Mouse (Mus musculus): Measurements from ENCODE around the gene Kazald1. TPM values are rescaled to one million over a fixed set of nuclear protein-coding genes. Genes with fewer than 3 reads are reported as not detected.
"Not testable (repeated sequence)": the region's sequence is repeated elsewhere in the genome, so short reads cannot be mapped to it uniquely, and the experiment has no call there.

The Kazald1 gene
- polyA plus RNA-seq, 1 experiment from 2014 or later, result 0.35 TPM

DNA sequence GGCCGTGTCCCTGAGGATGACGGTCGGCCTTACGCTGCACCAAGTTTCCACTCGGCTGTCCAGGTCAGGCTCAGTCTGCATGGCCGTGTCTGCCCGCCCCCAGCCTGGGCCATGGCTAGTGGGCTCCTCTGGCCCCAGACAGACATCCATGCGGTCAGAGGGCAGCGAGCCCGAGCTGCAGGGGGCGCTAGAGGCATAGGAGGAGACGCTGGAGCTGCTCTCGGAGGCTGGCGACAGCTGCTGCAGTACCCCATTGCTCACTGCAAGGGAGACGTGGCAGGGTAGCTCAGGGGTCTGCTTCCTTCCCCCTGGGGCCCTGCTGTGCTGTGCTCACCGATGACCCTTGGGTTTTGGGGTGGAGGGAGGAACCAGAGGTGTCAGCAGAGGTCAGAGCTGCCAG is 38.2 kb upstream of the Kazald1 start:
- Histone ChIP-seq H3K9ac (no peak overlapping the region), H3K27ac (no peak overlapping the region), H3K27me3 (replicated peaks) (peaks cover 60% of the 10 kb centered on the region), H3K4me3 (no peak overlapping the region), H3K9me3 (replicated peaks) (no peaks in the 10 kb centered on the region), H3K4me1 (peaks cover 5% of the 10 kb centered on the region; the same call in 1 of the 2 replicates), H3K4me2 (no peak overlapping the region), H3K36me3 (no peaks in the 10 kb centered on the region)
- peak; percentile 46 for ATAC-seq
- 26% methylated on average over 16 of the region's 16 CpGs for WGBS (ENCODE audit: insufficient replicate concordance)

DNA sequence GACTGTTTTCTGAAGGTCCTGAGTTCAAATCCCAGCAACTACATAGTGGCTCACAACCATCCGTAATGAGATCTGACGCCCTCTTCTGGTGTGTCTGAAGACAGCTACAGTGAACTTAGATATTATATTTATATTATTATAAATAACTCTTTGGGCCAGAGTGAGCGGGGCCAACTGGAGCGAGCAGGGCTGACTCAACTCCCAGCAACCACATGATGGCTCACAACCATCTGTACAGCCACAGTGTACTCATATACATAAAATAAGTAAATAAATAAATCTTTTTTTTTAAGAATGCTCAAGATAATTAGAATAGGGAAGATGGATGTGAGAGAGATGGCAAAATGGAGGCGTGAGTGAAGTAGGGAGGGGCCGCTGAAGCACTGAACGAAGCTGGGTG is 36.8 kb upstream of the Kazald1 start:
- not testable (repeated sequence) for H3K9ac ChIP-seq; H3K9me3 ChIP-seq (replicated peaks); H3K4me3 ChIP-seq; H3K27ac ChIP-seq; H3K4me1 ChIP-seq; H3K4me2 ChIP-seq; ATAC-seq; H3K36me3 ChIP-seq
- peaks cover 71% of the 10 kb centered on the region for H3K27me3 ChIP-seq (replicated peaks)
- 73% methylated on average over 7 of the region's 7 CpGs for WGBS (ENCODE audit: insufficient replicate concordance)

DNA sequence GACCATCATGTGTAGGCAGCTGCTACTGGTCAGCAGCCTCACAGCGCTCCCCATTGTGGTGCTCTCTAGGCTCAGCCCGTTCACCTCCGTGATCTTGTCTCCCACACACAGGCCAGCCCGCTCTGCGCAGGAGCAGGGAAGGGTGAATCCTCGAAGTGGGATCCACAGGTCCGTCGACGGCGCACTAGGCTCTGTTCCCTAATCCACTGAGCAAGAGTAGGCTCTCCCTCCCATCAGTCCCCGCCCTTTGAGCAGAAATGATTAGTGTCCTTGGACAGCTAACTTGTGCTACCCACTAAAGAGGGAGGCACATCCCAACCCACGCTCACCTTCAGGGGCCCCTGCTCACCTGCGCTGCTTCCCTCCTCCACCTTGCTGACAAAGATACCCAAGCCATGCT is 34.8 kb upstream of the Kazald1 start:
- H3K27me3 ChIP-seq (replicated peaks), result peaks cover 91% of the 10 kb centered on the region
- 42% methylated on average over 13 of the region's 13 CpGs for WGBS (ENCODE audit: insufficient replicate concordance)

GRCm38 (mm10) chr19:45044389-45044927 is 30.6 kb upstream of the Kazald1 start:
- peaks cover 88% of the 10 kb centered on the region for H3K27me3 ChIP-seq (replicated peaks)
- peaks cover 31% of the 10 kb centered on the region for H3K4me1 ChIP-seq
- no peak overlapping the region for H3K9ac ChIP-seq
- no peak for ATAC-seq
- no peaks in the 10 kb centered on the region for H3K9me3 ChIP-seq (replicated peaks)
- H3K4me3 ChIP-seq, result no peak overlapping the region
- no peaks in the 10 kb centered on the region for H3K36me3 ChIP-seq
- no peak overlapping the region for H3K4me2 ChIP-seq
- H3K27ac ChIP-seq, result no peak overlapping the region
- 49% methylated on average over 11 of the region's 11 CpGs for WGBS (ENCODE audit: insufficient replicate concordance)

More for the DNA sequence above, 34.8 kb upstream of the Kazald1 start:
- Histone ChIP-seq H3K9ac (no peak overlapping the region), H3K4me2 (no peak overlapping the region), H3K4me3 (no peak overlapping the region), H3K4me1 (peaks cover 5% of the 10 kb centered on the region; the same call in 1 of the 2 replicates), H3K36me3 (no peaks in the 10 kb centered on the region), H3K9me3 (replicated peaks) (no peaks in the 10 kb centered on the region), H3K27ac (no peak overlapping the region)
- no peak for ATAC-seq

- ATAC-seq, result no peak
- Histone ChIP-seq H3K4me3 (no peak overlapping the region), H3K9me3 (replicated peaks) (no peaks in the 10 kb centered on the region), H3K9ac (no peak overlapping the region), H3K27ac (no peak overlapping the region), H3K4me1 (peaks cover 31% of the 10 kb centered on the region), H3K4me2 (no peak overlapping the region), H3K27me3 (replicated peaks) (peaks cover 86% of the 10 kb centered on the region), H3K36me3 (no peaks in the 10 kb centered on the region)
- WGBS (ENCODE audit: insufficient replicate concordance), result 34% methylated on average over 15 of the region's 15 CpGs
These were observed 29.8 kb upstream of the Kazald1 start for GRCm38 (mm10) chr19:45045236-45045635.

DNA sequence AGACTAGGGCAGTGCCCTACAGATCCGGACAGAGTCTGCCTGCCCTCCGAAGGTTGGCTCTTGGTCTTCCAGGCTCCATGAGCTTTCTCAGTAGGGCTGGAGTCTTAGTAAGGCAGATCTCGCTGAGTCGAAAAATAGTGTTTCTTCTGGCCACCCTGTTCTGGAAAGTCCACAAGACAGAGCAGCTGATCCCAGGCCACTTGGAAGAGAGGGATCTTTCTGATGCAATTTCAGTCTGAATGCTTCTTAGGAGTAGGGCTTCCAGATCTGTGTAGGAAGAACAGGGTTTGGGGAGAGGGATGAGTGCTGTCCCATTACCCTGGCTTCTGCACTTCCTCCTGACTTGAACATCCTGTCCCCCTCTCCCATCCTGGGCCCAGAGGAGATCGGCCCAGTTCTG is 29.4 kb upstream of the Kazald1 start, which contains the start of gene Pdzd7:
Gene Pdzd7, minus strand, starts transcription at position 67 of the 400 bp plus-strand sequence.
- peaks cover 84% of the 10 kb centered on the region for H3K27me3 ChIP-seq (replicated peaks)
- no peaks in the 10 kb centered on the region for H3K9me3 ChIP-seq (replicated peaks)
- no peak for ATAC-seq
- no peak within 1 kb of the TSS; the same call in 1 of the 2 replicates for H3K9ac ChIP-seq
- no peak within 1 kb of the TSS for H3K27ac ChIP-seq
- peak within 1 kb of the TSS; percentile 57 for H3K4me3 ChIP-seq
- H3K4me1 ChIP-seq, result peaks cover 31% of the 10 kb centered on the region
- H3K36me3 ChIP-seq, result no peaks in the 10 kb centered on the region
- WGBS (ENCODE audit: insufficient replicate concordance), result 69% methylated on average over 5 of the region's 5 CpGs
- H3K4me2 ChIP-seq, result peak within 1 kb of the TSS; percentile 85

DNA sequence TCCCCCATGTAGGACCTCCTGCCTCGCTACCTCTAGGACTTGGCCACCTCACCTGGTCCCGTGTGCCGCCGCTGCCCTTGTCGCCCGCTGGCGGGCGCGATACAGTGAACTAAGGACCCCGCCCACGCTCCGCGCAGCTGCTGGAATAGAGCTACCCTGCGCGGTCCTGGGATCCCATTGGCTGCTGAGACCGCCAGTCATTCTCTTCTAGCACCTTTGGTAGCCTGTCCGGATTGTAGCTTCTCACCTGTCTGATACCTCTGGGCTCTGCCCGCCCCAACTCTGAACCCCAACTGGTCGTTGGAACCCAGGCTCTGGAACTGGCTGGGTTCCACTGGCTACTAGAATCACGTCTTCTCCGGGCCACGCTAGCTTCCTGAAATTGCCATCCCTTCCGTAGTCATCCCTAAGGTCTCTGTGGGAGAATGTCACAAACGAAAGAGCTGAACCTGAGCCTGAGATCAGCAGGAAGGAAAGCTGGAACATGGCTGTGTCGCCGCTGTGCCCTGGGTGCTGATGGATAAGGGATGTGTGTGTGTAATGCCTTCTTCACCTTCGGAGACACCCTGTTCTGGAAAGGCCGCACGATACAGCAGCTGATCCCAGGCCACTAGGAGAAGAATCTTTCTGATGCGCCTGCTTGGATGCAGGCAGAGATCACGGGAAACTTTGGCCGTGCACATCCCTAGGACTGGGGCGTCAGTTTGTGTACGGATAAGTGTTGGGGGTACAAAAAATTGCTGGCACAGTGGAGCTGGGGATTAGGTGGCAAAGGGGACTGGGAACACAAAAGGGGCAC is 28.3 kb upstream of the Kazald1 start:
- H3K27ac ChIP-seq, result 0 out of 2 replicates have a peak overlapping the region, but pooled peaks have one; percentile 55

DNA sequence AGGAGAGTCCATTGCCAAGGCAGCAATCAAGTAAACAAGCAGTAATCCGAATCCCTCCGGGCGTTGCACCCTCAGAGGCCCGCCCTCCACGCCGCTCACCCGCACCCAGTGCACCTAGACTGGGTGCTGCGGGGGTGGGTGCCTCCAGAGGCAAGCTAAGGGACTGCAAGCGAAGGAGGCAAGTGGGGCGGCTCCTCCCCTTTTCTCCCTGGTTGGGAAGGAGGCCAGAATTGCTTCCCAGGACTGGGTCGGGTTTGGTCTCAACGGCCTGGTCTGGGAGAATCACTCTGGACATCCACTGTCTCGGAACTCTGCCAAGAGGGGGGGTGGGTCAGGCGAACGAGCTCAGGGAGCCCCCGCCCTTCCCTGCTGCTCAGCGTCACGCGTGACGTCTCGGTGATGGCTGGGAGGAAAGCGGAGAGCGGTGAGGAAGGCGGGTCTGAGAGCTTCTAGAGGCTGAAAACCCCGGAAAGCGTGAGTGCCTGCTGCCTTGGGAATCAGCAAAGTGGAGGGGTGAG is 27.6 kb upstream of the Kazald1 start, which contains the start of gene Sfxn3:
Gene Sfxn3, plus strand, starts transcription at position 87 of the 518 bp plus-strand sequence.
- peak; percentile 83 for ATAC-seq
- 1% methylated on average over 26 of the region's 26 CpGs for WGBS (ENCODE audit: insufficient replicate concordance)

More for the DNA sequence above, 28.3 kb upstream of the Kazald1 start:
- 5% methylated on average over 34 of the region's 34 CpGs for WGBS (ENCODE audit: insufficient replicate concordance)
- peaks cover 31% of the 10 kb centered on the region for H3K4me1 ChIP-seq
- H3K4me2 ChIP-seq, result peak overlapping the region; percentile 85
- ATAC-seq, result peak; percentile 44; the same call in 1 of the 2 replicates
- H3K4me3 ChIP-seq, result peak overlapping the region; percentile 57
- H3K27me3 ChIP-seq (replicated peaks), result peaks cover 74% of the 10 kb centered on the region
- H3K9ac ChIP-seq, result peak overlapping the region; percentile 43
- H3K9me3 ChIP-seq (replicated peaks), result no peaks in the 10 kb centered on the region
- no peaks in the 10 kb centered on the region for H3K36me3 ChIP-seq

DNA sequence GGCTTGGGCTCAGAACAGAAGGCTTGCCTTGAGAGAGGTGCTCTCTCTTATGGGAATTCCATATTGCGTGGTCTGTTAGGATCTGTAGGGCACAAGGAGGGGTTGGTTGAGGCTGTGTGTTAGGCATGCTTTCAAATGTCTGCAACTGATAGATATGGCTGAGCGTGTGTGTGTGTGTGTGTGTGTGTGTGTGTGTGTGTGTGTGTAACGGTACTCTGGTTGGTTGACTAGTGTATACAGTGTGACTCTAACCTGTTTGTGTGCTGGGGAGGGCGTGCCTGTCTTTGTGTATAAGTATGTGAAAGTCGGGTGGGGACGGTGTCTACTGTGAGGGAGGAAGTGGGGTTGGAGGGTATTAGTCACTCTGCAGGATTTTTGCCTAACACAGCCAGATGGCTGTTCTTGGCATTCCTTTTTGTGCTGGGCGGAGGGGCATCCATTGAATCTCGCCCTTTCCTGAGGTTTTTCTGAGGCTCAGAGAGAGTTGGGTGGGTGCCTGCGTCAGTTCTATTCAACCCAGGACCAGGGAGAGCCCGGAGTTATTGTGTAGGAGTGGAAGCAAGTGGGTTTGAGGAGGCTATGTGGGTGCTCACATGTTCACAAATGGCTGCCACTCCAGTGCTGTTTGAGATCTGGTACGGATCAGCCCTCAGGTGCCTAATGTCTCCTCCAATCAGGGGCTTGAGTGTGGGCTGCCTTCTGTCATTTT is 27.0 kb upstream of the Kazald1 start:
- 29% methylated on average over 11 of the region's 11 CpGs for WGBS (ENCODE audit: insufficient replicate concordance)
- Histone ChIP-seq H3K36me3 (0 out of 2 replicates have a peak, but pooled peaks cover 3% of the 10 kb centered on the region), H3K4me3 (peak overlapping the region; percentile 57), H3K9me3 (replicated peaks) (no peaks in the 10 kb centered on the region), H3K9ac (peak overlapping the region; percentile 43), H3K27ac (peak overlapping the region; percentile 55), H3K27me3 (replicated peaks) (peaks cover 60% of the 10 kb centered on the region), H3K4me2 (peak overlapping the region; percentile 85), H3K4me1 (peaks cover 31% of the 10 kb centered on the region)
- ATAC-seq, result peak; percentile 81

More for the DNA sequence above, 27.6 kb upstream of the Kazald1 start, which contains the start of gene Sfxn3:
- Histone ChIP-seq H3K27ac (peak within 1 kb of the TSS; percentile 55), H3K27me3 (replicated peaks) (peaks cover 66% of the 10 kb centered on the region), H3K36me3 (0 out of 2 replicates have a peak, but pooled peaks cover 2% of the 10 kb centered on the region), H3K4me3 (peak within 1 kb of the TSS; percentile 57), H3K9ac (peak within 1 kb of the TSS; percentile 43), H3K4me1 (peaks cover 31% of the 10 kb centered on the region), H3K9me3 (replicated peaks) (no peaks in the 10 kb centered on the region), H3K4me2 (peak within 1 kb of the TSS; percentile 85)

DNA sequence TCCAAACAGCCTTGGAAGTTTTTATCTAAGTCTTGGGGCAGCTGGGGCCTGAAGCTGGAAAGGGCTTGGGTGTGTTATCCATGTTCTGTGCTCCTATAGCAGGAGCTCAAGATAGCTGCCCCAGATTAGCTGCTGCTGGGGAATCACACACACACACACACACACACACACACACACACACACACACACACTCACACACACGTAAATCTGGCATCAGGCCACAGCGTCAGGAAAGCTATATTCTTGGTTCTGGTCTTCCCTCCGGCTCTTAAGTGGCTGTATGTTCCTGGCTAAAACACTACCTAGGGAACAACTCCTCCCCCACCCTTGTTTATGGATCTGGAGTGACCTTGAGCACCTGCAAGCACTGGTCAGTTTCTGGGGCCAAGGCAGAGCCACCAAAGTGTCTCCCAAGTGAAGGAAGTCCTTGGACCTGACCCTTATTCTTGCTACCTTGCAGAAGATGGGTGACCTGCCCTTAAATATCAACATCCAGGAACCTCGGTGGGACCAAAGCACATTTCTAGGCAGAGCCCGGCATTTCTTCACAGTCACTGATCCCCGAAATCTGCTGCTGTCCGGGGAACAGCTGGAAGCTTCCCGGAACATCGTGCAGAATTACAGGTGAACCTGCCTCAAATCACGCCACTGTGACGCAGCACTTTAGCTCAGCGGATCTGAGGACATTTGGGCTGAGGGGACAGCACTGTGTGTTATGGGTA is 26.2 kb upstream of the Kazald1 start:
- Histone ChIP-seq H3K4me3 (peak overlapping the region; percentile 57), H3K27ac (peak overlapping the region; percentile 55; the same call in 1 of the 2 replicates), H3K9ac (no peak overlapping the region)

GRCm38 (mm10) chr19:45049523-45049922 is 25.5 kb upstream of the Kazald1 start:
- Histone ChIP-seq H3K4me1 (peaks cover 31% of the 10 kb centered on the region), H3K9me3 (replicated peaks) (no peaks in the 10 kb centered on the region), H3K4me3 (no peak overlapping the region), H3K36me3 (0 out of 2 replicates have a peak, but pooled peaks cover 3% of the 10 kb centered on the region), H3K4me2 (no peak overlapping the region), H3K27me3 (replicated peaks) (peaks cover 46% of the 10 kb centered on the region), H3K9ac (no peak overlapping the region), H3K27ac (no peak overlapping the region)
- no peak for ATAC-seq
- 57% methylated on average over 9 of the region's 9 CpGs for WGBS (ENCODE audit: insufficient replicate concordance)

More for the DNA sequence above, 26.2 kb upstream of the Kazald1 start:
- H3K36me3 ChIP-seq, result 0 out of 2 replicates have a peak, but pooled peaks cover 3% of the 10 kb centered on the region
- no peaks in the 10 kb centered on the region for H3K9me3 ChIP-seq (replicated peaks)
- 74% methylated on average over 12 of the region's 12 CpGs for WGBS (ENCODE audit: insufficient replicate concordance)
- ATAC-seq, result no peak
- H3K27me3 ChIP-seq (replicated peaks), result peaks cover 53% of the 10 kb centered on the region
- peaks cover 31% of the 10 kb centered on the region for H3K4me1 ChIP-seq
- H3K4me2 ChIP-seq, result peak overlapping the region; percentile 85
